Mouse (Mus musculus): ENCODE measurements around the gene Ptprd. TPM values are rescaled to one million over a fixed set of nuclear protein-coding genes. Genes with fewer than 3 reads are reported as not detected.

The Ptprd gene
- polyA plus RNA-seq, 1 experiment = 5.7 TPM

DNA sequence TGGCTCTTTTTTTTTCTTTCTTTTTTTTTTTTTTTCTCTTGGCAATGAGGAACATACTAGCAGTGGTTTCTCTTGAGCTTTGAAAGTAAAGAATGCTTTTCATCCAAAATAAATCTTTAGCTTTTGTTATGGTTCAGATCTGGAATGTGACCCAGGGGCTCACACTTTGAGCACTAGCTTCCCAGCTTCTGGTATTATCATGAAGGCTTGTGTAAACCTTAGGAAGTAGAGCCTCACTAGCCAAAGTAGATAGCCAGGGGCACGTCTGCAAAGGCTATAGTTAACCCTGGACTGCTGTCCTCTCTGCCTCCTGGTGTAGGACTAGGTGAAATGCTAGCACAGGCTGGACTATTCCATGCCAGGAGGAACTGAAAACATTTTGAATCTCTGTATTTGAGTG lies 1310.1 kb downstream of the Ptprd start:
- no peak for DNase-seq (ENCODE audit: low spot score)

DNA sequence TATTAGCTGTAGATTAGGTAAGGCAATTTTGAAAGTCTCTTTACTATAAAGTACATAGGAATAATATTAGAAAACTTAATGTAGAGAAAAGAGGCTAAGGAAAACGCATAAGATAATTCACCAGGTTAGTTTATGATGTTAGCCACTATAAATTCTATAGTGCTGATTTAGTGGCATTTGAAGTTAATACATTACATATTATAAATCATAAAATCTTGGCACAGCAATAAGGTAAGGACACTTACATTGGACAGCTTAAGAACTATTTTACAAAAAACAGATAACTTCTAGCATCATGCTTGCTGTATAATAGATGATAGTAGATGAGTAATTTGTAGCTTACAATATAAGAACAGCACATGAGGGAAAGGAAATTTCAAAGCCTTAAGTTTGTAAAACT lies 1322.1 kb downstream of the Ptprd start:
- DNase-seq (ENCODE audit: low spot score) = no peak

DNA sequence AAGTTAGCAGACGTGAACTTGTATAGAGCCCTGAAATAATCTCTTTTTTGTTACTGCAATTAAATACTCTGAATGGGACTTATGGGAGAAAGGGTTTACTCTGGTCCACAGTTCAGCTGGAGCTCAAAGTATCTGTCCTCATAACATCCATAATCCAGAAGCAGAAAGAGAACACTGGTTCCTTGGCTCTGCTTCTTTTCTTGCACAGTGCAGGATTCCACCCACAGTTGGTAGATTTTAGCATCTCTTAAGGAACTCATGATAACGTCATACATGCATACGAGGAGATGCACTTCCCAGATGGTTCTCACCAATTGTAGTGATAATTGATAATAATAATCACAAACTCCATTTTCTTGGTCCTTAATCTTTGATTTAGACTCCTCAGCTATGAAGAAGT lies 1330.2 kb downstream of the Ptprd start:
- no peak for DNase-seq (ENCODE audit: low spot score)

DNA sequence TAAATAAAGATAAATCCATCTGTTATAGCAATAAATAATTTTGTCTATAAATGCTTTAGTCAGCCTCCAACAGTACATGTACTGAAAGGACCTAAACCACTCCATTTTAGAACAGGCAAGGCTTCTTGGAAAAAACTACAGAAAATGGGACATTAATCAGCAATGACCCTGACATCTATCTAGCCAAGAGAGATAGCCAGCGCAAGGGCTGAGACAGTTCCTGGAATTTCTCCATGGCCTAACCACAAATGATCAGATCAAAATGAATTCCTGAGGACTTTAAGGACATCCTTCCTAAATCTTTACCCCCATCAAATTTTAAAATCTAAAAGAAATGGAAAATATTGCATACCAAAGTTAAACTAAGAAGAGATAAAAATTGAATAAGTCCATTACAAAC lies 1340.8 kb downstream of the Ptprd start:
- DNase-seq (ENCODE audit: low spot score) = no peak

DNA sequence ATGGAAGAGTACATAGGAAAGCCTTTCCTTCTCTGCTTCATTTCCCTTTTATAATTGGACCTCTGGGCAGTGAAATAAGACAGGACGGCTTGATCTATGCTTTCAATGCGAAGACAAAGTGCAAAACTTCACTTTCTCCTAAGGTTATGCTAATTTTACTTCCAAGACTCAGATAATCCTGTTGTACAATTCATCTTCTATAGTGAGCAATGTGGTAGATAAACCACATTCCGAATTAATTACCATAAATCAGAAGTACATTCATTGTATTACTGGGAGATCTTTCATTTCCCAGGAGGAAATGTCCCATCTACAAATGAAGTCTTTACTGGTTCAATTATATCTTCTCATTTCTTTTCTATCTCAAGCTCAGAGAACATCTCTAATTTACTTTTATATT lies 1346.2 kb downstream of the Ptprd start:
- DNase-seq (ENCODE audit: low spot score) = no peak

DNA sequence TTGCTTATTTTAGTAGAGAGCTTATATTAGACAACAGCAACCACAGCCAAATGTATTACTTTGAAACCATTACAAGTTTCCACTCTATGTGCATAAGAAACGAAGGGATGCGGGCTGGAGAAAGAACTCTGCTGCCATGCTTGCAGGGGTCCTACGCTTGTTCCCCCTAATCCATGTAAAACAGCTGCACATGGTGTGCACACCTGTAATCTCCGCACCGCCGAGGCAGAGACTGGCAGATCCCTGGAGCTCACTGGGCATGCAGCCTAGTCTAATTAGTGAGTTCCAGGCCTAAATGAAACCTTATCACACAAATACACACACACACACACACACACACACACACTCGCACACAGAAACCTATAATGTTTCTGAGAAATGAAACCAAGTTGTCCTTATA lies 1365.5 kb downstream of the Ptprd start:
- no peak for DNase-seq (ENCODE audit: low spot score)

DNA sequence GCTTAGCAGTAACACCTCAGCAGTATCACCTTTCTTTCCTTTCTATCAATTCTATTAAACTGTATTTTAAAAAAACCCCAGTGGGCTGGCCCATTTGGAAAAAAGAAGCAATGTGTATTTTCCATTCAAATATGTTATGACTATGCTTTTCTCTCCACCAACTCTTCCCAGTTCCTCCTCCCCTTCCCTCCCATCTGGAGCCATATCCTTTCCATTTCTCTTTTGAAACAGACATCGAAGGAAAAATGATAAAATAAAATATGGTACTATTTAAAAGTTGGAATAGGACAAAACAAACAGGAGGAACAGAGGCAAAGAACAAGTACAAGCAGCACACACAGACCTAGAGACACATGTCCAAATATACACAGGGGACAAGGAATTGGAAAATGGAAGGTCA lies 1372.7 kb downstream of the Ptprd start:
- no peak for DNase-seq (ENCODE audit: low spot score)

DNA sequence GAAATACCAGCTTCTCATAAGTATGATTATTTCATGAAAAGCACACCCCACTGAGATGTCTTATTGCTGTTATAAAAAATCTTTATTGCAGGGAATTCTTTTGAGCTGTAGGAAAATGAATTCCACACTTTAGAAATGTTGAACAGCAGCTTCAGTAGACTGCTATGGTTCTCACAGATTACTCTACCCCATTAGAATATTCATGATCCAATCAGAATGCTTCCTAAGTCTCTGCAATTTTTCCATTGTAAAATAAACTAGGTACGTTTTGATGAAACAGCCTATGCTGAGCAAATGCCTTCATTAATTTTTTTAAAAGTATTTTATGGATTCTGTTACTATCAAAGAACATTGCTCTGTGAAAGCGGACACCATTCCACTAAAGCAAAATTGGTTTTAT lies 1399.6 kb downstream of the Ptprd start:
- no peak for DNase-seq (ENCODE audit: low spot score)

DNA sequence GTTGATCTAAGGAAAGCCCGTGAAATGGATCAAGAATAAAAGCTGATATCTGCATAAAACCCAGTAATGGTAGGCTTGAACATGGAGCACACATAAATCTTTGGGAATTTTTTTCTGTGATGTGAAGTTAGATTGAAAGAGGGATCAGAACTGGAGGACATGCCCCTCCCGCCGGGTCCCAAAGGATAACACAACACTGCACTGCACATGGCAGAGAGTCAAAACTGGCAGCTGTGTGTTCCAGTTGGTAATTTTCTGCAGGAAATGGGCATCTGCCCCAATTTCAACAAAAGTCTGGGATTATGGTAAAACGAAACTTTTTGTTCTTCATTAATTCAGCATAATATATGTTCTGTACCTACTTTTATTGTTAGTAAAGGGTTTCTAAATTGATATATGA lies 1409.1 kb downstream of the Ptprd start:
- DNase-seq (ENCODE audit: low spot score) = no peak

DNA sequence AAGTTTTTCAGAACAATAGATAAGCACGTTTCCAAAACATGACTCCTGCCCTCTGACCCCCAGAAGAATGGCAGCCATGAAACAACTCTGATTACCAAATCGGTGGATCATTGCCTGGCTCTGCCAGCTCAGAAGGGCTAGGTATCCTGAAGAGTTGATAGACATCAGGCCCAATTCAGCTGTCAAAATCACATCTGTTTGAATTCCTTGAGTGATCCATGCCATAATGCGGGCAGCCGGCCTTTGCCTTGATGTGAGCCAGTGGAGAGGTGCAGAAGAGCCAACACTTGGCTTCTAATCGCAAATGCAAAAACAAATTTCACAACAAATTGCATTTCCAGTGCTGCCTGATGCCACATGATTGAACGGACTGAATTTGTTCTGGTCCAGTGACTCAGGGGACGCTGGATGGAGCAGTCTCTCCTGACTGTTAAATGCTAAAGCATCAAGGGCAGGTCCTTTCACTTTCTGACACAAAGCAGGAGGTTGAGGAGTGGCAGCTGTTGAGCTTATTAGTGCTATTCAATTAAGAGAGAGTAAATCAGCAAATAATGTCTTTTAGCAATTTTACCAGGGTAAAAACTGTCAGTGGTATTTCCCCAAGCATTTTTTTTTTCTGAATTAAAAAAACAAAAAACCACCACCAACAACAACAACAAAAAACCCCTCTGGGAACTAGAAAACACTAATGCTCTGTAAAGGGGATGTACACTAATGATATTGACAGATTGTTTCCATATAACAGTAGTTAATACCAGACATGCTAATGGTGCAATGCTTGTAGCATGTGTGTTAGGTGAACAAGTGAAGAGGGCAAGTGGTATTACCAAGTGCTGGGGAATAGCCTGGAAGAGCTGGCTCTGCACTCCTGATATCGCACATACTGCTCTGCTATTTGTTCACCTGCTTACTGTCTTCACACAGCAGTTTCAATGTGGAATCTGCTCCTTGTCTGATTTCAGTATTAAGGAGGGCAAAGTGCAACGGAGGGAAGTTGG lies 1413.5 kb downstream of the Ptprd start:
- no peak for DNase-seq (ENCODE audit: low spot score)

DNA sequence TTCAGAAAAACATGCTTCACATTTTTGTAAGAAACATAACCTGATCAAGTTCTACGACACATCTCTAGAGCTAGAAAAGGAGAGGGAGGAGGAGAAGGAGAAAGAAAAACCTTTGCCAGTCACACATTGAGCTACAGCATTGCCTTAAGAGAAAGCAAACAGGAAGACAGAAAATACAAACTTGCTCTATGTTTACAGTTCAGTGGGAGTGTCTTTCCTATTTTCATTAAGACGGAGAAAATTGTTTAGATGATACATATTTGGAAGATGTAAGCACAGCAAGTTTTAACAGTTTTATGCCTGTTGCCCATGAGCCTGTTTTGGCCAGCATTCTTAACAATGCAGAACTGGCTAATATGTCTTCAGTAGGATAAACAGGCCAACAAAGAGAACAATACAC lies 1426.4 kb downstream of the Ptprd start:
- DNase-seq (ENCODE audit: low spot score) = no peak

DNA sequence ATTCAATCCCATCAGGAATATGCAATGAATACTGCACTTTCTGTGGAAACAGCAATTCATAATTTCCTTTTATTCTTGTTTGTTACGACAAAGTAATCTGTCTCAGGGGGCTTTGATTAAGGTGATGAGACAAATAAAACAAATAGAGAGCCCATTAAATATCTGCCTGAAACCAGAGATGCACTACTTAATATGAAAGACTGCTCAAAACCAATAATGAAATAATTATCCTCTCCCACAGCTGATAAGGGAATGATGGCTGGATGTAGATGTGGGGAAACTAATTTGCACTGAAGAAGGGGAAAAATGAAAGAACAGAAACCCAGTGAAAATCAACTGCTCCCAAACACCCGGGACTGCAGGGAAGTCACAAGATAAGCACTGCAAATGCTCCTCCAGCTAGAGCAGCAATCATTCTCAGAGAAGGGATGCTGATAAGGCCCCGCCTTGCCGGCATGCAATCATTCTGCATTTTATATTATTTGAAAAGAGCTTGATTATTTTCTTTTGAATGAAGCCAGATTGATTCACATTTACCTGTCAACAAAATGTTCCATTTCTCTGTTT lies 1432.1 kb downstream of the Ptprd start:
- DNase-seq (ENCODE audit: low spot score) = no peak

DNA sequence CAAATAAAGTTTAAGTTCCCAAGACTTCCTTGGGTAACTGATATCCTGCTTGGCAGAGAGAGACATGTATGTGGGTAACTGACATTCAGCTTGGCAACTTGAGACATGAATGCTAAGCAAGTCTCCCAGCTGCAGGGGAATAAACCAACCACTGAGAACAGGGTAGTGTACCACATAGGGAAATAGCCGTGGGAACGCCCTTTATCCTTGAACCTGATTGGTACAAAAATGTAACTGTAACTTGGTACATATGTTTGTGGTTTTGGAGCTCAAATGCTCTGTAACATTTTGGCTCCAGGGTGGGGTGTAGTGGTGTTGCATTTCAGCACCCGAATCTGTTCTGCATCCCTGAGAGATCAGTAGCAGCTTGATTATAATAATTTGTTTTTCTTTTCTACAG lies 1444.8 kb downstream of the Ptprd start:
- no peak for DNase-seq (ENCODE audit: low spot score)

DNA sequence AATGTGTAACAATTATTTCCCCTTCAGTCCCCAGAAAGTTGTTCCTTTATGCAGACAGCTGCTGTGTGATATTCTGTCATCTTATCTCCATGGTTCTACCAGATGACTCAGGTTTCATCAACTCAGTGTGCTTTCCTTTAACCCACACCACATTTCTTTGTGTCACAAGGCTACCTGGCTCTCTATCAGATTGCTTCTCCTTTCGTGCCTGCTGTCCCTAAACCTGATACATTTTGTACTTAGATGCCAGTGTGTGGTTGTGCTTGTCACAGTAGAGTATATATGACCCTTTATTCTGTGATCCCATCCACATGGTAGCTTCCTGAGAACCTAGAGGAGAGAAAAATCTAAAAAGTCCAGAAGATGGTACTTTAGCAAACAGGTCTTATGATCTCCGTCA lies 1445.3 kb downstream of the Ptprd start:
- DNase-seq (ENCODE audit: low spot score) = no peak

DNA sequence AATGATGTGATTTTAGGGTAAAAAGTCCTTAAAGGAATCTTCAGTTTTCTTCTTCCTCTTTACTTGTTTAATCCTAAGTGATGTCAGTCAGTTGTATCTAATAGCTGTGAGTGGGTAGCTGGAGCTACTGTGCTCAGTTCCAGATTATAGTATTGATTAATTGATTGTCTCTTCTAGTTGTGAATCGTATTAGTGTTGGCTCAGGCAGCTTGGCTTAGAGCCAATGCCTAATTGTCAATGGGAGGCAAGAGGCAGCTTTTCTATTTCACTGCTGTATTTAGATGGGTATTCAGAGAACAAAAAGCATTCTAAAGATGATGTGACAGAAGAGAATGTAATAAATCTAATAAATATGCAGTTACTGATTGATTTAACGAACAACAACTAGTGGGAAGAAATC lies 1461.1 kb downstream of the Ptprd start:
- no peak for DNase-seq (ENCODE audit: low spot score)

DNA sequence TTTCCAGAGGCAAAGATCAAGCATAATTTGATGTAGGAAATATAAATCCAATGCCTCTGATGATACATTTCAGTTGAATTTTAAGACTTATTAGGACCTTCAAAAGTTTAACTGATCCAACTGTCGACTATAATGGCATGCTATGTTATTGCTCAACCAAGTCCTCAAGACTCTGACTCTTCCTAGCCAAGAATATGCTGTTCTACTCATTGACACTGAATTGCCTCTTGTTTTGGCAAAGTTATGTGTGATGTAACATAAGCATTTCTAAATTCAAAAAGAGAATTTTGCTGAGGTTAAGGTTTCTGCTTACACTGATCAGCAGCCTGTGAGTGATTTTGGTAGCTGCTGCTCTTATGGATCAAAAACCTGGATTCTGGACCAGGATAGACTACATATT lies 1475.9 kb downstream of the Ptprd start:
- no peak for DNase-seq (ENCODE audit: low spot score)

DNA sequence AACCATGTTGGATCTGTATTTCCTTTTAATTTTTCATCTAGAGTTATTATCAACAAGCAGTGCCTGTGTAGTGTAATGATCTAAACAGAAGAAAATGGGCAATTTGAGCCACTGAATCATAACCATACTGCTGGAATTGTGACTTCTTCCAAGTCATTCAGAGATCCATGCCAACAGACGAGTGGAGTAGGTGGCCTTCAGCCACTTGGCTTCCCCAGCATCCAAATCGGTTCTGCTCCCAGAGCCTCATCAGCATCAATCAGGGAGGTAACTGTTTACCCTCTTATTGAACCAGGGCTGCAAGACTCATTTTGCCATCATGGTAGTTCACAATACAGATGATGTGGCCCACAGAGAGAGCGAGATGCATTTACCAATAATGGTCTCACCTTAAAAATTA lies 1536.0 kb downstream of the Ptprd start:
- DNase-seq (ENCODE audit: low spot score) = no peak

DNA sequence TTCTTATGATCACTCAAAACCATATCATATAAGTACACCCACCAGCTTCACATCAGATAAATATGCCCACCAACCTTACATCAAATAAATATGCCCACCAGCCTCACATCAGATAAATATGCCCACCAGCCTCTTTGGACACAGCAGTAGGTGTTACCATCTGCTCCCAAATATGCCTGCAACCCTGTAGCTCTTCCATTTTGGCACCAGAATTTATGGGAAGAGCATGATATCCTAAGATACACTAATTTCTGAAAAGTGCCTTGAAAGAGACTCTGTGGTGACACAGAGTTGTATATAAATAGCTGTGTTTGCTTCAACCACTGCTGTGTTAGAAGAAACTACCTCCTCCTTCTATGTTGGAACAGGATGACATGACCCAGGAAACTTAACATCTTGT lies 1538.5 kb downstream of the Ptprd start:
- no peak for DNase-seq (ENCODE audit: low spot score)

DNA sequence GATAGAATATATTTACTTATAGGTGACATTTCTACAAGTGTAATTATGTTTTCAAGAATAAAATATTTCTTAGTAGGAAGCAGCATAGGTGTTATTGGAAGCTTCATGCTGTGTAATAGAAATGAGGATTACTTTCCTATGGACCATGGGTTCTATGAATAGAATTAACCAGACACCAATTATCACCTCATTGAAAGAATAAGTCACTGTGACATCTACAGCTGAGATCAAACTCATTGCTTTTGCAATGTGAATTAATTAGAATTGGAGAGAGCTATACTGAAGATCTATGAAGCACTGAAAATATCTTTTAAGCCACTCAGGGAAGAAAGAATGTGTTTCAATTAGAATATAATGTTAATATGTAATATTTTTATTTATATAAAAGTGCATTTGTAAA lies 1539.1 kb downstream of the Ptprd start:
- no peak for DNase-seq (ENCODE audit: low spot score)

DNA sequence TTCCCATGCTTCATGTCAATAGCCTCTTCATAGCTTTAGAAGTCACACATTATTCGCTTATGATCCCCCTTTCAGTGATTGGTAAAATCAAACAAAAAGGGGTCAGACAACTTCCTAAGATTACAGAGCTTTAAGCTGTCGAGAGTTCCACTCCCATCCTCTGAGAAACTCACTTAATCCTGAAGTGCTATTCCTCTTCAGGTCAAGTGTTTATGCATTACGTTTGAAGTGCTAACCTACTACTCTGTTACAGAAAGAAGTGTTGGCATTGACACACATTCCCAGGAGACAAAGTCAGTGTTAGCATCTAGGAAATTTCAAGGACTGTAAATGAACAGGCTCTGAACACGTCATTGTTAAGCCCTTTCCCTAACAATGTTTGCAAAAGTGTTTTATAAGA lies 1550.0 kb downstream of the Ptprd start:
- no peak for DNase-seq (ENCODE audit: low spot score)

DNA sequence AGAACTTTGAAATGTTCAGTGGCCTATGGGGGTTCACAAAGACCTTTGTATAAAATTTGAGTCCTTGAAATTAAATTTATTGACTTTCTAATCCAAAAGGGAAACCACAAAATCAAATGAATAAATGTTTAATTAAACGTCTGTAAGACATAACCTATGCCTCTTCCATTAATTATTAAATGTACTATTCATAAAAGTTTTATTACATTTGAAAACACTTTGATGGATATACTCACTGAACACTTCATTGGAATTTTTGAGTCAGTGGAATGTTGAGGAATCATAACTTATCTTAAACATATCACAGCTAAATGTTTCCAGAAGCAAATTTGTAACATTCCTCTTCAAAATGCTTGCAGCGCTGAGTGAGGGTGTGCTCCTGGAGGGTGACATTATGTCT lies 1551.6 kb downstream of the Ptprd start:
- no peak for DNase-seq (ENCODE audit: low spot score)

DNA sequence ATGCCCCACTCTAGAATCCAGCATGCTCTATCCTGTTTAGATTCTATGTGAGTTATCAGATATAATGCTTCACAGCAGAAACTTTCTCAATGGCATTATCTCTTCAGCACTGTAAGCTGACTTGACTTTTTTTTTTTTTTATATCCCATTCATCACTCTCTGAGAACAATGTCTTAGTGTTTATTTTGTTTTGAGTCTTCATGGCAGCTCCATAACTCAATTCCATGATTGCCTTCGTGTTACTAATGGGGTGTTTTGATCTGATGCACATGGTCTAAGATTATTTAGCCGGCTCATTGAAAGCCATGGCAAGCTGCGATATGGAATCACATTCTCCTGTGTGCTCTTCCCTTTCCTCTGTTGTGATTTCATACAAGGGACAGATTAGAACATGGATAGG lies 1555.0 kb downstream of the Ptprd start:
- no peak for DNase-seq (ENCODE audit: low spot score)

DNA sequence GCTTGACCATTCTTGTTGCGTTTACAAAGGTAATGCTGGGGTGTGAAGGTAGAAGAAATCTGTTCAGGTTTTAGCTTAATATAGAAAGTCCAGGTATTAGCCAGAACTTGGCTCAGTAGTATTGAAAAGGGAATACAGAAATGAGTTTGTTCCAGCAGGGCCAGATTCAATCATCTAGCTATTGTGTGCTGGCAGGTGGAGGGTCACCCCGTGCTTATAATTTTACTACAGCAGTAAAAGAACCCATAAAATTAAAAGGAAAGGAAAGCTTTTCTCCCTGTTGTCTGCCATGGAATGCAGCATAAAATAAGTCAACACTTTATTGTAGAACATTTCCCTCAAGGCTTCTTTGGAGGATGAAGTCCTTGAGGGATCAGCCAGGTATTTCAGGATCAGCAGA lies 1558.8 kb downstream of the Ptprd start:
- DNase-seq (ENCODE audit: low spot score) = no peak

DNA sequence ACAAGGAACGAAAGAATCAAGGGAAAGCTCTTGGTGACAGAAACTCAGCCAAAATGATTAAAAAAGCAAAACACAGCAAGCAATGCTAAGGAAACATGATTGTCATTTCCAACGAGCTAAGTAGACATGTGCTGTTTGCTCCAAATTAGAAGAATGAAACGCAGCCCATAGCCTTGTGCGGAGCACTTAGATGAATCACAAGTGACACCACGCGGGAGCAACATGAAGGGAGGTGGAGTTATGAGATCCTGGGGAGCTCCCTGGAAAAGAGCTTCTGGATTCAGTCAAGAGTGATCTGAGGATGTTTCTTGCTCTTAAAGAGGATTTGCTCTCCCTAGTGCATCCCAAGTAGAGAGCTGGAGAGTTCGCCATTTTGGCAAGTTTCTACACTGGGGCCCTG lies 1590.0 kb downstream of the Ptprd start:
- DNase-seq (ENCODE audit: low spot score) = no peak

All from urinary bladder, adult 2 months (tissue).